Mouse (Mus musculus): ENCODE measurements around the gene Plppr3.

DNA sequence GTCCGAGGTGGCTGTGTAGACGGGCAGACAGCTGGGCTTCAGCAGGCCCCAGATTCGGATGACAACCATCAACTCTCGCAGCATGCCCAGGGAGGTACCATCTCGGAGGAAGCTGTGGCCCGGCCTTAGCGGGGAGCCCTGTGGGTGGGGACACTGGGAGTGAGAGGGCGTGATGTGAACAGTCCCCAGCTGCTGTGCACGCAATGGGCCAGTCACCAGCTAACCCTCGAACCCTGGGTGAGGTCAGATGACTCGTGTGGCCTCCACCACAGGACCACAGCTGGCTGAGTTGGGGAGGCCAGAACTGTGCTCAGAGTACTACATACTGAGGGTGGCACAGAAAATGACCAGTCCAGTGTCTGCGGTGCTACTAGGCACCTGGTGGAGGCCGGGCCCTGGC is 22.4 kb upstream of the Plppr3 start:
- TF ChIP-seq CTCF (IDR thresholded peaks at IDR 0.05; ENCODE audit: control insufficient read depth, insufficient read depth, low read length) (no peak), POLR2A (IDR thresholded peaks at IDR 0.05; ENCODE audit: borderline replicate concordance, control insufficient read depth, low read depth, low read length) (no peak)

Measured in bone marrow, adult 2 months (tissue).